Mouse (Mus musculus) adrenal gland, postnatal 14 days (tissue): ENCODE data around the gene Grm8. TPM values are rescaled to one million over a fixed set of nuclear protein-coding genes. Genes with fewer than 3 reads are reported as not detected.

Experiments used
- DNase-seq: peaks from one replicate; pipeline ENCODE4 v3.0.0; 2021; ENCODE audit warnings: mixed read lengths
- total RNA-seq: library from RNA; stranded (reverse); gene quantifications from 2 replicates; pipeline ENCODE4 v1.2.3, GENCODE M21; 2021

Grm8 gene
- total RNA-seq, 1 experiment from 2014 or later = 0.70 TPM

- DNase-seq = no peak
Measured at GRCm38 (mm10) chr6:28042339-28042738, 92.6 kb downstream of the Grm8 start.

GRCm38 (mm10) chr6:28040815-28041214 is 94.2 kb downstream of the Grm8 start:
- DNase-seq = no peak

- no peak for DNase-seq
Measured at GRCm38 (mm10) chr6:28032006-28032405, 103.0 kb downstream of the Grm8 start.

GRCm38 (mm10) chr6:28017653-28018052 is 117.3 kb downstream of the Grm8 start:
- no peak for DNase-seq

- no peak for DNase-seq
Measured at GRCm38 (mm10) chr6:28007001-28007400, 128.0 kb downstream of the Grm8 start.

GRCm38 (mm10) chr6:27997250-27997649 is 137.7 kb downstream of the Grm8 start:
- no peak for DNase-seq

GRCm38 (mm10) chr6:27991241-27991640 is 143.7 kb downstream of the Grm8 start:
- no peak for DNase-seq

- DNase-seq = no peak
Measured at GRCm38 (mm10) chr6:27982598-27982997, 152.4 kb downstream of the Grm8 start.

GRCm38 (mm10) chr6:27982021-27982420 is 153.0 kb downstream of the Grm8 start:
- peak; percentile 7 for DNase-seq

- DNase-seq = no peak
Measured at GRCm38 (mm10) chr6:27977361-27977760, 157.6 kb downstream of the Grm8 start.

GRCm38 (mm10) chr6:27968859-27969258 is 166.1 kb downstream of the Grm8 start:
- no peak for DNase-seq

- no peak for DNase-seq
Measured at GRCm38 (mm10) chr6:27967037-27967436, 167.9 kb downstream of the Grm8 start.

- DNase-seq = no peak
Measured at GRCm38 (mm10) chr6:27965237-27965636, 169.7 kb downstream of the Grm8 start.

GRCm38 (mm10) chr6:27963887-27964286 is 171.1 kb downstream of the Grm8 start:
- DNase-seq = no peak

- DNase-seq = no peak
Measured at GRCm38 (mm10) chr6:27956278-27956857, 178.6 kb downstream of the Grm8 start.

GRCm38 (mm10) chr6:27951433-27951832 is 183.5 kb downstream of the Grm8 start:
- DNase-seq = no peak

- no peak for DNase-seq
Measured at GRCm38 (mm10) chr6:27928058-27928457, 206.9 kb downstream of the Grm8 start.

- peak; percentile 6 for DNase-seq
Measured at GRCm38 (mm10) chr6:27913281-27913680, 221.7 kb downstream of the Grm8 start.

- DNase-seq = no peak
Measured at GRCm38 (mm10) chr6:27904358-27904757, 230.6 kb downstream of the Grm8 start.

- no peak for DNase-seq
Measured at GRCm38 (mm10) chr6:27902224-27902623, 232.8 kb downstream of the Grm8 start.

GRCm38 (mm10) chr6:27901396-27901795 is 233.6 kb downstream of the Grm8 start:
- no peak for DNase-seq

- DNase-seq = no peak
Measured at GRCm38 (mm10) chr6:27895153-27895552, 239.8 kb downstream of the Grm8 start.

- DNase-seq = no peak
Measured at GRCm38 (mm10) chr6:27892886-27893285, 242.1 kb downstream of the Grm8 start.

GRCm38 (mm10) chr6:27888391-27888790 is 246.6 kb downstream of the Grm8 start:
- DNase-seq = no peak

- no peak for DNase-seq
Measured at GRCm38 (mm10) chr6:27887922-27888321, 247.1 kb downstream of the Grm8 start.
